Mouse (Mus musculus) midbrain, embryonic 13.5 days (tissue): ENCODE measurements around the gene Slc35e1. TPM values are rescaled to one million over a fixed set of nuclear protein-coding genes. Genes with fewer than 3 reads are reported as not detected.
A peak's percentile ranks its signal among the peaks of the same experiment; 100 is the strongest.

Source experiments
- ATAC-seq: fragments of 200-750 bp; cut with Nextera tagmentation; 2 replicates; pipeline ENCODE4 v1.8.0; 2017; ENCODE audit warnings: mild to moderate bottlenecking, moderate TSS enrichment, moderate library complexity
- H3K27ac ChIP-seq: fragments of 300-500 bp; sonication (generic); 2 replicates; pipeline ENCODE4 v1.5.1; 2015; ENCODE audit warnings: inconsistent platforms, mild to moderate bottlenecking, moderate library complexity
- H3K27me3 ChIP-seq: fragments of 300-500 bp; sonication (generic); 2 replicates; pipeline ENCODE4 v1.6.1; 2015; ENCODE audit warnings: mild to moderate bottlenecking, inconsistent platforms
- H3K36me3 ChIP-seq: fragments of 300-500 bp; sonication (generic); 2 replicates; pipeline ENCODE4 v1.6.1; 2015; ENCODE audit warnings: mild to moderate bottlenecking, inconsistent platforms
- H3K4me1 ChIP-seq: fragments of 300-500 bp; sonication (generic); replicated peaks from 2 replicates; pipeline ENCODE4 v1.6.1; 2015; ENCODE audit warnings: inconsistent platforms
- H3K4me2 ChIP-seq: fragments of 300-500 bp; sonication (generic); replicated peaks from 2 replicates; pipeline ENCODE4 v1.6.1; 2015; ENCODE audit warnings: moderate library complexity, mild to moderate bottlenecking, inconsistent platforms
- H3K4me3 ChIP-seq: fragments of 300-500 bp; sonication (generic); replicated peaks from 2 replicates; pipeline ENCODE4 v1.5.1; 2015; ENCODE audit warnings: mild to moderate bottlenecking, inconsistent platforms
- H3K9ac ChIP-seq: fragments of 300-500 bp; sonication (generic); replicated peaks from 2 replicates; pipeline ENCODE4 v1.6.1; 2015; ENCODE audit warnings: mild to moderate bottlenecking, inconsistent platforms
- H3K9me3 ChIP-seq: fragments of 300-500 bp; sonication (generic); 2 replicates; pipeline ENCODE4 v1.6.1; 2016; ENCODE audit warnings: mild to moderate bottlenecking, inconsistent platforms
- WGBS: fragments of 180-500 bp; shearing (Covaris S2); methylation state at CpG from one replicate; pipeline ENCODE4 v1.1.7; 2015; 5-methylcytosine and 5-hydroxymethylcytosine counted together
- polyA plus RNA-seq: library from polyadenylated mRNA; unstranded; fragments of >200 nt; fragmentation: Nextera tagmentation; extraction: Ambion mirVana; gene quantifications from 2 replicates; pipeline ENCODE4 v1.2.1, GENCODE M21; 2015

The Slc35e1 gene
- polyA plus RNA-seq, 1 experiment from 2014 or later = 11.9 TPM

- H3K4me3 ChIP-seq = no peak overlapping the region
- no peak overlapping the region for H3K4me2 ChIP-seq
- 94% methylated on average over 7 of the region's 7 CpGs for WGBS
- H3K36me3 ChIP-seq = peaks cover 77% of the 10 kb centered on the region
- no peak overlapping the region for H3K9ac ChIP-seq
- H3K27ac ChIP-seq = no peak overlapping the region
- ATAC-seq = no peak
- peaks cover 17% of the 10 kb centered on the region for H3K4me1 ChIP-seq
- H3K9me3 ChIP-seq = no peaks in the 10 kb centered on the region
- no peaks in the 10 kb centered on the region for H3K27me3 ChIP-seq
Measured at GRCm38 (mm10) chr8:72470684-72471083, 21.7 kb downstream of the Slc35e1 start.

- no peak overlapping the region for H3K4me2 ChIP-seq
- no peak overlapping the region for H3K27ac ChIP-seq
- H3K9ac ChIP-seq = no peak overlapping the region
- H3K36me3 ChIP-seq = peaks cover 84% of the 10 kb centered on the region
- no peak overlapping the region for H3K4me3 ChIP-seq
- H3K9me3 ChIP-seq = no peaks in the 10 kb centered on the region
- no peak for ATAC-seq
- no peaks in the 10 kb centered on the region for H3K27me3 ChIP-seq
- 96% methylated on average over 8 of the region's 8 CpGs for WGBS
- H3K4me1 ChIP-seq = peaks cover 14% of the 10 kb centered on the region
Measured at GRCm38 (mm10) chr8:72469984-72470383, 22.4 kb downstream of the Slc35e1 start.

- WGBS = 94% methylated on average over 2 of the region's 2 CpGs
- peaks cover 92% of the 10 kb centered on the region for H3K36me3 ChIP-seq
- H3K4me3 ChIP-seq = no peak overlapping the region
- no peak overlapping the region for H3K9ac ChIP-seq
- no peaks in the 10 kb centered on the region for H3K27me3 ChIP-seq
- H3K27ac ChIP-seq = no peak overlapping the region
- peaks cover 12% of the 10 kb centered on the region for H3K4me1 ChIP-seq
- no peak for ATAC-seq
- no peak overlapping the region for H3K4me2 ChIP-seq
- H3K9me3 ChIP-seq = no peaks in the 10 kb centered on the region
Measured at GRCm38 (mm10) chr8:72469243-72469642, 23.2 kb downstream of the Slc35e1 start.

GRCm38 (mm10) chr8:72464211-72464610 is 28.2 kb downstream of the Slc35e1 start:
- H3K27ac ChIP-seq = no peak overlapping the region
- WGBS = 96% methylated on average over 10 of the region's 10 CpGs
- no peaks in the 10 kb centered on the region for H3K9me3 ChIP-seq
- H3K9ac ChIP-seq = no peak overlapping the region
- no peak overlapping the region for H3K4me2 ChIP-seq
- no peaks in the 10 kb centered on the region for H3K27me3 ChIP-seq
- ATAC-seq = no peak
- peaks cover 99% of the 10 kb centered on the region for H3K36me3 ChIP-seq
- no peaks in the 10 kb centered on the region for H3K4me1 ChIP-seq
- H3K4me3 ChIP-seq = no peak overlapping the region

- Histone ChIP-seq H3K27ac (no peak overlapping the region), H3K9me3 (no peaks in the 10 kb centered on the region), H3K9ac (no peak overlapping the region), H3K27me3 (no peaks in the 10 kb centered on the region), H3K4me3 (no peak overlapping the region), H3K36me3 (peaks cover 86% of the 10 kb centered on the region), H3K4me2 (no peak overlapping the region), H3K4me1 (no peaks in the 10 kb centered on the region)
- ATAC-seq = no peak
- WGBS = 91% methylated on average over 4 of the region's 4 CpGs
Measured at GRCm38 (mm10) chr8:72459881-72460533, 32.4 kb downstream of the Slc35e1 start.

- Histone ChIP-seq H3K9me3 (0 out of 2 replicates have a peak, but pooled peaks cover 5% of the 10 kb centered on the region), H3K27me3 (no peaks in the 10 kb centered on the region), H3K27ac (no peak overlapping the region), H3K9ac (no peak overlapping the region), H3K4me3 (no peak overlapping the region), H3K4me1 (no peaks in the 10 kb centered on the region), H3K36me3 (peaks cover 86% of the 10 kb centered on the region), H3K4me2 (no peak overlapping the region)
- no peak for ATAC-seq
- WGBS = 93% methylated on average over 6 of the region's 6 CpGs
Measured at GRCm38 (mm10) chr8:72458457-72458856, 34.0 kb downstream of the Slc35e1 start.

- 89% methylated on average over 3 of the region's 3 CpGs for WGBS
- Histone ChIP-seq H3K4me3 (no peak overlapping the region), H3K9ac (no peak overlapping the region), H3K36me3 (peaks cover 86% of the 10 kb centered on the region), H3K27me3 (no peaks in the 10 kb centered on the region), H3K27ac (no peak overlapping the region), H3K4me1 (no peaks in the 10 kb centered on the region), H3K4me2 (no peak overlapping the region), H3K9me3 (0 out of 2 replicates have a peak, but pooled peaks cover 5% of the 10 kb centered on the region)
- ATAC-seq = no peak
Measured at GRCm38 (mm10) chr8:72457806-72458205, 34.6 kb downstream of the Slc35e1 start.

GRCm38 (mm10) chr8:72455317-72455716 is 37.1 kb downstream of the Slc35e1 start:
- H3K4me1 ChIP-seq = no peaks in the 10 kb centered on the region
- no peaks in the 10 kb centered on the region for H3K27me3 ChIP-seq
- no peak overlapping the region for H3K27ac ChIP-seq
- H3K4me3 ChIP-seq = no peak overlapping the region
- peaks cover 82% of the 10 kb centered on the region for H3K36me3 ChIP-seq
- no peak overlapping the region for H3K4me2 ChIP-seq
- H3K9ac ChIP-seq = no peak overlapping the region
- WGBS = 92% methylated on average over 4 of the region's 4 CpGs
- H3K9me3 ChIP-seq = 0 out of 2 replicates have a peak, but pooled peaks cover 5% of the 10 kb centered on the region
- no peak for ATAC-seq

GRCm38 (mm10) chr8:72453904-72454303 is 38.5 kb downstream of the Slc35e1 start:
- no peak overlapping the region for H3K4me2 ChIP-seq
- 93% methylated on average over 2 of the region's 2 CpGs for WGBS
- no peak for ATAC-seq

GRCm38 (mm10) chr8:72451516-72451915 is 40.9 kb downstream of the Slc35e1 start:
- no peak overlapping the region for H3K4me2 ChIP-seq
- ATAC-seq = no peak
- H3K9me3 ChIP-seq = 0 out of 2 replicates have a peak, but pooled peaks cover 5% of the 10 kb centered on the region
- 90% methylated on average over 8 of the region's 8 CpGs for WGBS
- H3K4me1 ChIP-seq = peaks cover 8% of the 10 kb centered on the region
- H3K4me3 ChIP-seq = no peak overlapping the region
- no peak overlapping the region for H3K27ac ChIP-seq
- no peak overlapping the region for H3K9ac ChIP-seq
- H3K27me3 ChIP-seq = no peaks in the 10 kb centered on the region
- peaks cover 82% of the 10 kb centered on the region for H3K36me3 ChIP-seq

More at GRCm38 (mm10) chr8:72453904-72454303, 38.5 kb downstream of the Slc35e1 start:
- H3K4me3 ChIP-seq = no peak overlapping the region
- no peak overlapping the region for H3K27ac ChIP-seq
- H3K27me3 ChIP-seq = no peaks in the 10 kb centered on the region
- H3K4me1 ChIP-seq = no peaks in the 10 kb centered on the region
- H3K9ac ChIP-seq = no peak overlapping the region
- H3K36me3 ChIP-seq = peaks cover 82% of the 10 kb centered on the region
- H3K9me3 ChIP-seq = 0 out of 2 replicates have a peak, but pooled peaks cover 5% of the 10 kb centered on the region

GRCm38 (mm10) chr8:72445071-72445470 is 47.3 kb downstream of the Slc35e1 start:
- no peak overlapping the region for H3K4me2 ChIP-seq
- H3K4me3 ChIP-seq = no peak overlapping the region
- H3K27me3 ChIP-seq = no peaks in the 10 kb centered on the region
- peaks cover 28% of the 10 kb centered on the region for H3K4me1 ChIP-seq
- peaks cover 28% of the 10 kb centered on the region for H3K36me3 ChIP-seq
- H3K27ac ChIP-seq = no peak overlapping the region
- no peaks in the 10 kb centered on the region for H3K9me3 ChIP-seq
- no peak overlapping the region for H3K9ac ChIP-seq
- 95% methylated on average over 6 of the region's 6 CpGs for WGBS
- no peak for ATAC-seq

- Histone ChIP-seq H3K27ac (peak overlapping the region; percentile 39; the same call in 1 of the 2 replicates), H3K4me3 (peak overlapping the region; percentile 48)
- 0 out of 2 replicates have a peak, but pooled peaks have one; percentile 0 for ATAC-seq
Measured at GRCm38 (mm10) chr8:72443994-72444350, 48.4 kb downstream of the Slc35e1 start.

More at GRCm38 (mm10) chr8:72443994-72444350, 48.4 kb downstream of the Slc35e1 start:
- Histone ChIP-seq H3K9me3 (no peaks in the 10 kb centered on the region), H3K4me2 (peak overlapping the region; percentile 67), H3K9ac (peak overlapping the region; percentile 78), H3K36me3 (peaks cover 17% of the 10 kb centered on the region), H3K4me1 (peaks cover 28% of the 10 kb centered on the region), H3K27me3 (no peaks in the 10 kb centered on the region)
- WGBS = 34% methylated on average over 6 of the region's 6 CpGs
